Mouse (Mus musculus): ENCODE measurements around the gene Hgd.

- 0 out of 2 replicates have a peak, but pooled peaks have one; percentile 12 for TF ChIP-seq EP300 (IDR thresholded peaks at IDR 0.05)
- peak; percentile 28 for TF ChIP-seq CTCF (IDR thresholded peaks at IDR 0.05)
These were observed 40.1 kb upstream of the Hgd start, which contains the start of the genes Gtf2e1 and Rabl3 for GRCm38 (mm10) chr16:37539611-37540580.
